Mouse (Mus musculus) heart, postnatal 25 days (tissue): ENCODE data around the gene Gpr26. TPM values are rescaled to one million over a fixed set of nuclear protein-coding genes. Genes with fewer than 3 reads are reported as not detected.

Experiments
- DNase-seq: peaks from one replicate; pipeline ENCODE4 v3.0.0; 2022; ENCODE audit warnings: low spot score
- intact Hi-C: fragments of 180-260 bp; cut with DNase I; formaldehyde crosslinking; loops from one replicate; pipeline ENCODE4 v1.15.1; 2025
- total RNA-seq, 2 experiments: library from RNA; stranded (reverse); gene quantifications; 2 replicates each; pipeline ENCODE4 v1.2.3; 2021

Gpr26 gene
- total RNA-seq = not detected

- DNase-seq = no peak
- intact Hi-C loops = no loop called here
These were observed at the start of gene Gpr26 for GRCm38 (mm10) chr7:131966023-131966915. Gene Gpr26, plus strand, starts transcription at chr7:131966460.

- DNase-seq = no peak
- intact Hi-C loops = no loop called here
These were observed 48.9 kb upstream of the Gpr26 start for GRCm38 (mm10) chr7:131917384-131917783.

- no peak for DNase-seq
- intact Hi-C loops = no loop called here
These were observed 38.8 kb upstream of the Gpr26 start for GRCm38 (mm10) chr7:131927288-131928050.

- no peak for DNase-seq
- intact Hi-C loops = no loop called here
These were observed 28.6 kb upstream of the Gpr26 start for GRCm38 (mm10) chr7:131937611-131938010.

GRCm38 (mm10) chr7:131951131-131951530 is 15.1 kb upstream of the Gpr26 start:
- intact Hi-C loops = no loop called here
- DNase-seq = no peak

GRCm38 (mm10) chr7:131953402-131953801 is 12.9 kb upstream of the Gpr26 start:
- intact Hi-C loops = no loop called here
- no peak for DNase-seq

GRCm38 (mm10) chr7:131958705-131959104 is 7.6 kb upstream of the Gpr26 start:
- DNase-seq = no peak
- intact Hi-C loops = no loop called here

- DNase-seq = no peak
- intact Hi-C loops = no loop called here
These were observed 5.7 kb upstream of the Gpr26 start for GRCm38 (mm10) chr7:131960551-131960950.

- intact Hi-C loops = no loop called here
- DNase-seq = no peak
These were observed 745 bp downstream of the Gpr26 start for GRCm38 (mm10) chr7:131966916-131967494.

- DNase-seq = no peak
- intact Hi-C loops = no loop called here
These were observed 4.0 kb downstream of the Gpr26 start for GRCm38 (mm10) chr7:131970255-131970654.

GRCm38 (mm10) chr7:131975867-131976266 is 9.6 kb downstream of the Gpr26 start:
- intact Hi-C loops = no loop called here
- no peak for DNase-seq

- DNase-seq = no peak
- intact Hi-C loops = no loop called here
These were observed 12.3 kb downstream of the Gpr26 start for GRCm38 (mm10) chr7:131978609-131979008.

- no peak for DNase-seq
- intact Hi-C loops = no loop called here
These were observed 22.8 kb downstream of the Gpr26 start for GRCm38 (mm10) chr7:131989056-131989455.

GRCm38 (mm10) chr7:131992226-131992625 is 26.0 kb downstream of the Gpr26 start:
- no peak for DNase-seq
- intact Hi-C loops = no loop called here

GRCm38 (mm10) chr7:131992873-131993272 is 26.6 kb downstream of the Gpr26 start:
- DNase-seq = no peak
- intact Hi-C loops = no loop called here

- intact Hi-C loops = no loop called here
These were observed 39.9 kb downstream of the Gpr26 start for GRCm38 (mm10) chr7:132005996-132006696.

GRCm38 (mm10) chr7:132009002-132009401 is 42.7 kb downstream of the Gpr26 start:
- no peak for DNase-seq
- intact Hi-C loops = no loop called here

More at GRCm38 (mm10) chr7:132005996-132006696, 39.9 kb downstream of the Gpr26 start:
- DNase-seq = no peak

GRCm38 (mm10) chr7:132012969-132013679 is 46.9 kb downstream of the Gpr26 start:
- DNase-seq = no peak
- intact Hi-C loops = no loop called here

- DNase-seq = no peak
- intact Hi-C loops = no loop called here
These were observed 47.7 kb downstream of the Gpr26 start for GRCm38 (mm10) chr7:132013970-132014369.
